Mouse (Mus musculus): ENCODE results near the gene Slc8a1.

The Slc8a1 gene

GRCm38 (mm10) chr17:81360571-81360970 is 377.6 kb downstream of the Slc8a1 start:
- DNase-seq (ENCODE audit: low spot score in 2 of 2) = no peak

- DNase-seq (ENCODE audit: low spot score in 2 of 2) = no peak
These were observed 378.1 kb downstream of the Slc8a1 start for GRCm38 (mm10) chr17:81360032-81360431.

GRCm38 (mm10) chr17:81336024-81336754 is 402.0 kb downstream of the Slc8a1 start:
- DNase-seq (ENCODE audit: low spot score in 2 of 2) = no peak

DNA sequence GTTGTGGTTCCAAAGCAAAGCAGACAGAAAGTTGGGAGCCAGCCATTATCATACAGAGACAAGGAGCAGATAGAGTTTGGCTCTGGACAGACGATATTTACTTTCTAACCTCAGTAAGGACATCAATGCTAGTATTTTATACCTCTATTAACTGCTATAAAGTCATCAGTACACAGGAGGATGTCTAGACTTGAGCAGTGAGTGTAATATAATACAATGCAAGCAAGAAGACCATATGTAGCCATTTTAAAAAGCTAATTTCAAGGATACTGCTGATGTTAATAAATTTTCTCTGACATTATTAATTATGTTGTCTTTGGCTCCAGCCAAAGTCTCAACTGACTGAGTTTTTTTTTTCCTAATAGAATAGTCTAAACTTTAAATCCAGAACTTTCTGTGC is 402.7 kb downstream of the Slc8a1 start:
- no peak for DNase-seq (ENCODE audit: low spot score in 2 of 2)
